Mouse (Mus musculus) CH12.LX (cell line): ENCODE data around the gene Chchd3.

Experiments used
- CHD1 ChIP-seq: IDR thresholded peaks from 2 replicates; pipeline ENCODE4 v1.6.1; 2012; ENCODE audit warnings: low read depth, low read length, improper control_type of control experiment, inconsistent platforms
- CHD2 ChIP-seq: IDR thresholded peaks from 2 replicates; pipeline ENCODE4 v1.6.1; 2011; ENCODE audit warnings: low read length, improper control_type of control experiment
- CTCF ChIP-seq, 2 experiments: IDR thresholded peaks in 1 of 2; conservative IDR thresholded peaks in 1 of 2; 2 replicates each; pipeline ENCODE4 v1.5.1; 2011 to 2012; ENCODE audit warnings: low read depth in 2 of 2, low read length in 2 of 2, improper control_type of control experiment in 1 of 2, inconsistent platforms in 1 of 2, mild to moderate bottlenecking in 1 of 2, moderate library complexity in 1 of 2
- E2F4 ChIP-seq: IDR thresholded peaks from 2 replicates; pipeline ENCODE4 v1.6.1; 2011; ENCODE audit warnings: low read depth, low read length, improper control_type of control experiment; ENCODE audit not compliant: insufficient replicate concordance
- ELF1 ChIP-seq: IDR thresholded peaks from 2 replicates; pipeline ENCODE4 v1.6.1; 2014; ENCODE audit warnings: low read depth, mild to moderate bottlenecking, inconsistent platforms, low read length, improper control_type of control experiment
- HCFC1 ChIP-seq: IDR thresholded peaks from 2 replicates; pipeline ENCODE4 v1.6.1; 2012; ENCODE audit warnings: low read depth, mild to moderate bottlenecking, inconsistent platforms, low read length, improper control_type of control experiment
- JUN ChIP-seq: IDR thresholded peaks from 2 replicates; pipeline ENCODE4 v1.6.1; 2011; ENCODE audit warnings: low read depth, mild to moderate bottlenecking, low read length, improper control_type of control experiment, moderate library complexity; ENCODE audit not compliant: insufficient read depth
- MAFK ChIP-seq: IDR thresholded peaks from 2 replicates; pipeline ENCODE4 v1.6.1; 2011; ENCODE audit warnings: low read length, improper control_type of control experiment; ENCODE audit not compliant: insufficient replicate concordance
- NELFE ChIP-seq: IDR thresholded peaks from 2 replicates; pipeline ENCODE4 v1.6.1; 2011; ENCODE audit warnings: low read depth, low read length, improper control_type of control experiment
- POLR2A ChIP-seq: IDR thresholded peaks from 2 replicates; pipeline ENCODE4 v1.6.1; 2011; ENCODE audit warnings: low read depth, mild to moderate bottlenecking, improper control_type of control experiment, low read length
- RAD21 ChIP-seq: IDR thresholded peaks from 2 replicates; pipeline ENCODE4 v1.6.1; 2011; ENCODE audit warnings: low read depth, mild to moderate bottlenecking, low read length, improper control_type of control experiment, moderate library complexity
- RCOR1 ChIP-seq: conservative IDR thresholded peaks from 2 replicates; pipeline ENCODE4 v1.6.1; 2012; ENCODE audit warnings: low read depth, mild to moderate bottlenecking, inconsistent platforms, low read length, improper control_type of control experiment
- USF2 ChIP-seq: conservative IDR thresholded peaks from 2 replicates; pipeline ENCODE4 v1.6.1; 2011; ENCODE audit warnings: low read depth, low read length, improper control_type of control experiment
- ZNF384 ChIP-seq: IDR thresholded peaks from 2 replicates; pipeline ENCODE4 v1.6.1; 2012; ENCODE audit warnings: low read depth, low read length, improper control_type of control experiment, inconsistent platforms

- TF ChIP-seq CTCF (conservative IDR thresholded peaks at IDR 0.05 in 1 of 2, IDR thresholded peaks at IDR 0.05 in 1 of 2; ENCODE audit: low read depth in 2 of 2, low read length in 2 of 2) (no peak), HCFC1 (no peak), ZNF384 (no peak), POLR2A (no peak), JUN (no peak), MAFK (no peak), E2F4 (no peak), CHD2 (no peak), NELFE (no peak), RAD21 (no peak), RCOR1 (no peak), CHD1 (no peak), USF2 (no peak), ELF1 (no peak)
Observed at GRCm38 (mm10) chr6:32837939-32838301, 222.1 kb downstream of the Chchd3 start.
